Mouse (Mus musculus) bone marrow, adult 2 months (tissue): Measurements from ENCODE around the gene Sectm1a. TPM values are rescaled to one million over a fixed set of nuclear protein-coding genes. Genes with fewer than 3 reads are reported as not detected.

Source experiments
- H3K27ac ChIP-seq: fragments of 200-500 bp; 2 replicates; pipeline ENCODE4 v1.5.1; 2012; ENCODE audit warnings: low read depth, mild to moderate bottlenecking, control low read depth, inconsistent platforms, low read length; ENCODE audit not compliant: control insufficient read depth, poor library complexity, insufficient read depth
- H3K4me1 ChIP-seq: fragments of 200-500 bp; 2 replicates; pipeline ENCODE4 v1.6.1; 2011; ENCODE audit warnings: low read length; ENCODE audit not compliant: control insufficient read depth, insufficient read depth
- H3K4me3 ChIP-seq: fragments of 200-500 bp; replicated peaks from 2 replicates; pipeline ENCODE3; 2011; ENCODE audit warnings: mild to moderate bottlenecking, low read depth, low read length, control low read depth; ENCODE audit not compliant: control insufficient read depth
- CTCF ChIP-seq: fragments of 200-500 bp; IDR thresholded peaks from 2 replicates; pipeline ENCODE4 v1.5.1; 2011; ENCODE audit warnings: low read length, control low read depth; ENCODE audit not compliant: control insufficient read depth, insufficient read depth
- POLR2A ChIP-seq: fragments of 200-500 bp; IDR thresholded peaks from 2 replicates; pipeline ENCODE4 v1.6.1; 2011; ENCODE audit warnings: low read depth, mild to moderate bottlenecking, control low read depth, low read length, borderline replicate concordance; ENCODE audit not compliant: control insufficient read depth
- WGBS: fragments of 180-500 bp; shearing (Covaris S2); methylation state at CpG from one replicate; pipeline ENCODE4 v1.1.7; 2018; 5-methylcytosine and 5-hydroxymethylcytosine counted together
- polyA plus RNA-seq: library from polyadenylated mRNA; stranded (reverse); fragments of >200 nt; gene quantifications from 2 replicates; pipeline ENCODE4 v1.2.4, GENCODE M21; 2011; ENCODE audit warnings: low replicate concordance; ENCODE audit not compliant: missing spikeins, insufficient read depth, insufficient read length

Gene Sectm1a
- polyA plus RNA-seq, result not detected in 2 replicates

DNA sequence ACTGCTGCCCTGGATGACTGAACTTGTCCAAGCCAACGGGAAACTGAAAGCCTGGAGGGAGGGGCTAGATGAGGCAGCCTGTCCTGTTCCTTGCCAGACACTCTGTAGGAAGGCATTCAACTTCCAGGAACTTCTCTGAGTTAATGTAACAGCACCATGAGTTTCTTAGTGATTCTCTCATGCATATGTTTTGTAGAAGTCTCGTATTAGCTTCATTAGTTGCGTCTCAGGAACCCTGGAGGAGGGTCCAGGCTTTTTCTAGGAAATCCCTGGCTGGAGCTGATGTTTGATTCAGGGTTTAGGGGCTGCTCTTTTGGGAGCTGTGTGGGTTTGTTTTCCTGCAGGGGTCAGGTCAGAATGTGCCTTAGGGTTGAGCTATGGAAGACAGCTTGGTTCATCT, at the start of gene Sectm1a:
Gene Sectm1a, minus strand, starts transcription at position 101 of the 400 bp plus-strand sequence.
- Histone ChIP-seq H3K4me1 (peaks cover 4% of the 10 kb centered on the region), H3K27ac (no peak within 1 kb of the TSS), H3K4me3 (no peak within 1 kb of the TSS)
- TF ChIP-seq POLR2A, result no peak
- TF ChIP-seq CTCF, result no peak
- 70% methylated on average over 3 of the region's 3 CpGs for WGBS

- H3K27ac ChIP-seq, result no peak overlapping the region
- TF ChIP-seq CTCF, result no peak
- TF ChIP-seq POLR2A, result no peak
- H3K4me1 ChIP-seq, result no peaks in the 10 kb centered on the region
- no peak overlapping the region for H3K4me3 ChIP-seq
- 52% methylated on average over 1 of the region's 1 CpGs for WGBS
These were observed 48.6 kb upstream of the Sectm1a start for GRCm38 (mm10) chr11:121129616-121130015.

- no peaks in the 10 kb centered on the region for H3K4me1 ChIP-seq
- H3K4me3 ChIP-seq, result no peak overlapping the region
- WGBS, result 76% methylated on average over 3 of the region's 3 CpGs
- H3K27ac ChIP-seq, result no peak overlapping the region
- no peak for TF ChIP-seq POLR2A
- TF ChIP-seq CTCF, result no peak
These were observed 46.4 kb upstream of the Sectm1a start for GRCm38 (mm10) chr11:121127441-121127840.

DNA sequence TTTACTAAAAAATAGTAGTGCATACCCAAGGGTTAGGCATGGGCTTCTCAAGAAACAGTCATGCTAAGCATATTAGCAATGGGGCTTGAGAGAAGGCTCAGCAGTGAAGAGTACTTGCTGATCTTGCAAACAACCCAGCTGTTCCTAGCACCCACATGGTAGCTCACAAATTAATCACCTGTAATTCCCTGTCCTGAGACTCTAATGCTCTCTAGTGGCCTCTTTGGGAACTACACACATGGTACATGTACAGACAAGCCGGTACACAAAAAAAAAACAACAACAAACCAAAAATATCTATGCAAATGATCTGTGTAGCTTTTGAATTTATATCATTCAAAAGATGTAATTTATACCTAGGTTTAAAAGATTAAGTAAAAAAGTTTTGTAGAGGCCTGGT, 45.4 kb upstream of the Sectm1a start:
- no peak overlapping the region for H3K4me3 ChIP-seq
- TF ChIP-seq POLR2A, result no peak
- no peak for TF ChIP-seq CTCF
- H3K27ac ChIP-seq, result no peak overlapping the region
- WGBS, result 68% methylated on average over 1 of the region's 1 CpGs
- no peaks in the 10 kb centered on the region for H3K4me1 ChIP-seq

DNA sequence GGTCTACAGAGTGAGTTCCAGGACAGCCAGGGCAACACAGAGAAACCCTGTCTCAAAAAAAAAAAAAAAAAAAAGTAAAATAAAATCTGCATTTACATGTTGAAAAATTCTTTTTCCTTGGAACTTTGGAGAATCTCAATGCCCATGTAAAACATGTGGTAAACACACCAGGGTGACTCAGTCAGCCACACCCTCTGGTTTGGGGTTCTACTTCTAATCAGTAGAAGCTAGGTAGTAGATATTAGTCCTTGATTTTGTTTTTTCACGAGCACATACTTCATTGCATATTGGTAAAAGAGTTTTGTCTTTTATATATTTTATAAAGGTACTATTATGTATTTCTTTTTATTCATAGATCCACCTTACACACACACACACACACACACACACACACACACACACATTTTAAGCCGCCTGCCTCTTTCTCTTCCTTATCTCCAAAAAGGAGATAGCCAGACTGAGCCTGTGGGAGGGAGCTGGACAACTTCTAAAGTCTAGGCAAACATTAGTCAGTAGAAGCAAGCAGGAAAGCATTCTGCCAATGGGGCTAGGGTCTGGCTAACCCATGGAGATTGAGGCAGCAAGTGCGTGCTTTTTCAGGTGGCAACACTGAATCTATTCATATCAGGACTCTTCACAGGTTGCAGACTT, 44.6 kb upstream of the Sectm1a start:
- Histone ChIP-seq H3K4me3 (no peak overlapping the region), H3K27ac (no peak overlapping the region), H3K4me1 (no peaks in the 10 kb centered on the region)
- TF ChIP-seq POLR2A, result no peak
- no peak for TF ChIP-seq CTCF
- WGBS, result 54% methylated on average over 3 of the region's 3 CpGs

GRCm38 (mm10) chr11:121123438-121123837, 42.4 kb upstream of the Sectm1a start:
- no peak for TF ChIP-seq POLR2A
- TF ChIP-seq CTCF, result no peak
- WGBS, result 82% methylated on average over 4 of the region's 4 CpGs
- Histone ChIP-seq H3K4me1 (no peaks in the 10 kb centered on the region; the same call in 1 of the 2 replicates), H3K27ac (no peak overlapping the region), H3K4me3 (no peak overlapping the region)

- no peaks in the 10 kb centered on the region; the same call in 1 of the 2 replicates for H3K4me1 ChIP-seq
- 62% methylated on average over 2 of the region's 2 CpGs for WGBS
- H3K4me3 ChIP-seq, result no peak overlapping the region
- no peak for TF ChIP-seq POLR2A
- no peak for TF ChIP-seq CTCF
- H3K27ac ChIP-seq, result no peak overlapping the region
These were observed 41.1 kb upstream of the Sectm1a start for GRCm38 (mm10) chr11:121122024-121122670.

GRCm38 (mm10) chr11:121121151-121121550, 40.1 kb upstream of the Sectm1a start:
- TF ChIP-seq CTCF, result no peak
- TF ChIP-seq POLR2A, result no peak
- Histone ChIP-seq H3K27ac (no peak overlapping the region), H3K4me1 (no peaks in the 10 kb centered on the region; the same call in 1 of the 2 replicates), H3K4me3 (no peak overlapping the region)
- 44% methylated on average over 3 of the region's 3 CpGs for WGBS
